Mouse (Mus musculus) thymus, adult 2 months (tissue): ENCODE measurements around the gene Ppcdc. TPM values are rescaled to one million over a fixed set of nuclear protein-coding genes. Genes with fewer than 3 reads are reported as not detected.

Experiments
- DNase-seq: peaks from one replicate; pipeline ENCODE4 v3.0.0; 2021
- H3K27ac ChIP-seq: fragments of 200-500 bp; 2 replicates; pipeline ENCODE4 v1.5.1; 2012; ENCODE audit warnings: low read length, control low read depth; ENCODE audit not compliant: control insufficient read depth, insufficient read depth
- H3K27me3 ChIP-seq: fragments of 200-500 bp; 2 replicates; pipeline ENCODE4 v1.6.1; 2012; ENCODE audit warnings: mild to moderate bottlenecking, low read length, moderate library complexity, mixed read lengths; ENCODE audit not compliant: control insufficient read depth, insufficient read depth
- H3K36me3 ChIP-seq: fragments of 200-500 bp; 2 replicates; pipeline ENCODE4 v1.6.1; 2012; ENCODE audit warnings: mild to moderate bottlenecking, low read length, moderate library complexity; ENCODE audit not compliant: control insufficient read depth, insufficient read depth
- H3K4me1 ChIP-seq: fragments of 200-500 bp; replicated peaks from 2 replicates; pipeline ENCODE4 v1.6.1; 2012; ENCODE audit warnings: low read length; ENCODE audit not compliant: control insufficient read depth, insufficient read depth
- H3K4me3 ChIP-seq: fragments of 200-500 bp; 2 replicates; pipeline ENCODE4 v1.5.1; 2012; ENCODE audit warnings: mild to moderate bottlenecking, low read length, control low read depth, moderate library complexity; ENCODE audit not compliant: control insufficient read depth, insufficient read depth
- CTCF ChIP-seq: fragments of 200-500 bp; IDR thresholded peaks from 2 replicates; pipeline ENCODE4 v1.5.1; 2012; ENCODE audit warnings: mild to moderate bottlenecking, control low read depth, low read length, moderate library complexity, borderline replicate concordance; ENCODE audit not compliant: control insufficient read depth, poor library complexity, insufficient read depth; ENCODE audit errors: extremely low read depth
- POLR2A ChIP-seq: fragments of 200-500 bp; IDR thresholded peaks from 2 replicates; pipeline ENCODE4 v1.6.1; 2012; ENCODE audit warnings: mild to moderate bottlenecking, low read length, control low read depth, moderate library complexity; ENCODE audit not compliant: control insufficient read depth, poor library complexity, insufficient read depth; ENCODE audit errors: extremely low read depth
- WGBS: fragments of 180-500 bp; shearing (Covaris S2); methylation state at CpG from one replicate; pipeline ENCODE4 v1.1.7; 2018; 5-methylcytosine and 5-hydroxymethylcytosine counted together
- polyA plus RNA-seq: library from polyadenylated mRNA; depleted of rRNA; stranded (reverse); fragments of >200 nt; gene quantifications from 2 replicates; pipeline ENCODE4 v1.2.3, GENCODE M21; 2012

Ppcdc gene
- polyA plus RNA-seq, 1 experiment: 73.8 TPM

- TF ChIP-seq POLR2A: no peak
- no peak for TF ChIP-seq CTCF
- Histone ChIP-seq H3K4me1 (peaks cover 20% of the 10 kb centered on the region), H3K27ac (peak overlapping the region; percentile 62), H3K27me3 (no peaks in the 10 kb centered on the region), H3K36me3 (no peaks in the 10 kb centered on the region), H3K4me3 (peak overlapping the region; percentile 19; the same call in 1 of the 2 replicates)
- peak; percentile 24 for DNase-seq
- WGBS: 36% methylated on average over 20 of the region's 20 CpGs
Observed at GRCm38 (mm10) chr9:57420321-57421120, 19.4 kb downstream of the Ppcdc start.

DNA sequence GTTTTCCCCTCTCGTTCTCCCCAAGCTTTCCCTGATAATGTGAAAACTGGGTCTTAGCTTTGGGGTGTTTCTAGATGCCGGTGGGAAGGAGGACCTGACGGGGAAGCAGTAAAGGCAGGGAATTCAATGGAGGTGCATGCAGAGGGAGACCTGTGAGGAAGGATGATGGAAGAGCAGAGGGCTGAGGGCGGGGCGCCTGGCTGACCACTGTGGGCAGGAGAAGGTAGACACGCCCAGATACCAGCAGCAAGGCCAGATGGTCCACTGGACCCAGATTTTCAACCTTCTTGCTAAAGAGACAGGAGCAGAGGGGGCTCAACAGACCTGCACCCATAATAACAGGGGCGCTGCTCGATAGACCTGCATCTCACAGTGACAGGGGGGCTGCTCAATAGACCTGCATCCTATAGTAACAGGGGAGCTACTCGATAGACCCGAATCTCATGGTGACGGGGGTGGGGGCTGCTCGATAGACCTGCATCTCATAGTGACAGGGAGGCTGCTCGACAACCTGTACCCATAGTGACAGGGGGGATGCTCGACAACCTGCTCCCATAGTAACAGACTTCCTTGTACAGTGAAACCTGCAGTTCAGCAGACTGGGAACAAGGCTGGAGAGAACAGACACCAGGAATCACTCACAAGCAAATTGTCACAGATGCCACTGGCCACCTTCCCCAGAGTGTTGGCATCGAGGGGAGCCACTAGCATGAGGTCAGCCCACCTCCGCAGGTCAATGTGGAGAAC, 20.2 kb downstream of the Ppcdc start:
- H3K36me3 ChIP-seq: no peaks in the 10 kb centered on the region
- no peaks in the 10 kb centered on the region for H3K27me3 ChIP-seq
- no peak overlapping the region for H3K27ac ChIP-seq
- peaks cover 20% of the 10 kb centered on the region for H3K4me1 ChIP-seq
- H3K4me3 ChIP-seq: no peak overlapping the region
- TF ChIP-seq CTCF (no peak), POLR2A (no peak)
- 91% methylated on average over 16 of the region's 16 CpGs for WGBS
- no peak for DNase-seq

GRCm38 (mm10) chr9:57417341-57417740, 22.6 kb downstream of the Ppcdc start:
- no peak overlapping the region for H3K4me3 ChIP-seq
- TF ChIP-seq POLR2A (no peak), CTCF (no peak)
- no peaks in the 10 kb centered on the region for H3K36me3 ChIP-seq
- DNase-seq: no peak
- 63% methylated on average over 8 of the region's 8 CpGs for WGBS
- peaks cover 20% of the 10 kb centered on the region for H3K4me1 ChIP-seq
- H3K27me3 ChIP-seq: no peaks in the 10 kb centered on the region
- no peak overlapping the region for H3K27ac ChIP-seq

DNA sequence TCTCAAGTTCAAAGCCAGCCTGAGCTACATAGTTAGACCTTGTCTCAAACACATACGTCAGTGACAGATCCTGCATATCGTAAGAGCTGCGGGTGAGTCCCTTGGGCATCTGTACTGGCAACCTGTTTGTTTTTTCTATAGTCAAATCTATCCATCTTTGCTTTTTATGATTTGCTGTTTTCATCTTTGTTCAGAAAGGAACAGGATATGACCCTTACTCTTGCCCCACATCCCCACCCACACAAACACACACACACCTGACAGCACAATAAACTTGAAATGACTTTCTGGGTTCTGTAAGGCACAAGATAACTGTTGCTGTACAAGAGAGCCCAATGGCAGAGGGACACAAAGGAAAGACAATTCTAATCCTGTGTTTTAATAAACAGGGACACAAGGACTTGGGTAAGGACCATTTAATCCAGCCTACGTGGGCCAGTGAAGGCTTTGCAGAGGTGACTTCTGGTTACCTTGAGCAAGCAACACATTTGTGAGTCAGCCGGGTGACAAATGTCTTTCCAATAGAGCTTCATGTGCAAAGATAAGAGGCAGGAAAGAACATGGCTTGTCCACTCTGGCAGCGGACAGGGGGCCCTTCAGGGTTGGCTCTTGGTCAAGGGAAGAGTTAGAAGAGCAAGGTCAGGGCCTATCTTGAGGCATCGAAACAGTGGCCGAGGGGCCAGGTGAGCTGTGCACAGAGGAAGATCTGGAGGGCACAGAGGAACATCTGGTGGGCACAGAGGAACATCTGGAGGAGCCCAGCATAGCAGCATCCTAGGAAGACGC, 32.6 kb downstream of the Ppcdc start:
- Histone ChIP-seq H3K27me3 (no peaks in the 10 kb centered on the region), H3K36me3 (no peaks in the 10 kb centered on the region), H3K27ac (no peak overlapping the region), H3K4me1 (peaks cover 18% of the 10 kb centered on the region), H3K4me3 (no peak overlapping the region)
- 94% methylated on average over 9 of the region's 9 CpGs for whole genome bisulfite sequencing
- no peak for TF ChIP-seq CTCF
- TF ChIP-seq POLR2A: no peak
- DNase-seq: no peak

DNA sequence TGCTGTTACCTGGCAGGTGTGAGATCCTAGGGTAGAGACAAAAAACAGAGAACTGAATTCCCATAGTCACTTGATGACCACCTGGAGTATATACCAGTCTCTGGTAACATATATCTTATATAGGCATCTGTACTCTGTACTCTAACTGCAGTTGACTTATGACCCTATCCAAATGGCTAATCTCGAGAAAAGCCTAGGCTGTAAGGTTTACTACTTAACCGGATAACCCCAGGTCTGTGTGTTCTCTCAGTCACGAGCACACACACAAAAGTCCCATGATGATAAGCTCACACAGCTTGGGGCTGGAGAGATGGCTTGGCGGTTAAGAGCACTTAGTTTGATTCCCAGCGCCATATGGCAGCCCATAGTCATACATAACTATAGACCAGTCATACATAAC, 33.5 kb downstream of the Ppcdc start:
- H3K4me1 ChIP-seq: peaks cover 20% of the 10 kb centered on the region
- WGBS: 98% methylated on average over 5 of the region's 5 CpGs
- H3K36me3 ChIP-seq: no peaks in the 10 kb centered on the region
- no peak overlapping the region for H3K27ac ChIP-seq
- H3K27me3 ChIP-seq: no peaks in the 10 kb centered on the region
- no peak for TF ChIP-seq POLR2A
- TF ChIP-seq CTCF: no peak
- H3K4me3 ChIP-seq: no peak overlapping the region
- DNase-seq: no peak

- H3K4me1 ChIP-seq: peaks cover 20% of the 10 kb centered on the region
- no peaks in the 10 kb centered on the region for H3K27me3 ChIP-seq
- DNase-seq: peak; percentile 13
- H3K36me3 ChIP-seq: no peaks in the 10 kb centered on the region
- H3K4me3 ChIP-seq: no peak overlapping the region
- TF ChIP-seq POLR2A (no peak), CTCF (no peak)
- WGBS: 12% methylated on average over 5 of the region's 5 CpGs
- H3K27ac ChIP-seq: no peak overlapping the region
Observed at GRCm38 (mm10) chr9:57404036-57404435, 35.9 kb downstream of the Ppcdc start.
